Mouse (Mus musculus): Measurements from ENCODE around the gene Rab3ip. TPM values are rescaled to one million over a fixed set of nuclear protein-coding genes. Genes with fewer than 3 reads are reported as not detected.
A peak's percentile ranks its signal among the peaks of the same experiment; 100 is the strongest.

Rab3ip gene
- polyA plus RNA-seq, 1 experiment = 138 TPM

- no peak for DNase-seq
- no peak overlapping the region for H3K27ac ChIP-seq (ENCODE audit: control insufficient read depth, insufficient read depth, low read length)
- H3K4me1 ChIP-seq (replicated peaks; ENCODE audit: control insufficient read depth, insufficient read depth, low read length) = peaks cover 31% of the 10 kb centered on the region
- no peaks in the 10 kb centered on the region for H3K27me3 ChIP-seq (ENCODE audit: control insufficient read depth, insufficient read depth, low read length)
- WGBS = 97% methylated on average over 3 of the region's 3 CpGs
- H3K36me3 ChIP-seq (ENCODE audit: control insufficient read depth, insufficient read depth, low read length) = peaks cover 3% of the 10 kb centered on the region; the same call in 1 of the 2 replicates
- TF ChIP-seq POLR2A (IDR thresholded peaks at IDR 0.05; ENCODE audit: control insufficient read depth, extremely low read depth, insufficient read depth, low read length, poor library complexity) (no peak), CTCF (IDR thresholded peaks at IDR 0.05; ENCODE audit: borderline replicate concordance, control insufficient read depth, extremely low read depth, insufficient read depth, low read length, poor library complexity) (no peak)
- no peak overlapping the region for H3K4me3 ChIP-seq (ENCODE audit: control insufficient read depth, insufficient read depth, low read length)
These were observed 21.7 kb downstream of the Rab3ip start for GRCm38 (mm10) chr10:116928826-116929225.

GRCm38 (mm10) chr10:116926428-116927113, 24.0 kb downstream of the Rab3ip start:
- no peak for TF ChIP-seq CTCF (IDR thresholded peaks at IDR 0.05; ENCODE audit: borderline replicate concordance, control insufficient read depth, extremely low read depth, insufficient read depth, low read length, poor library complexity)
- no peak for TF ChIP-seq POLR2A (IDR thresholded peaks at IDR 0.05; ENCODE audit: control insufficient read depth, extremely low read depth, insufficient read depth, low read length, poor library complexity)

GRCm38 (mm10) chr10:116923651-116924495, 26.7 kb downstream of the Rab3ip start:
- Histone ChIP-seq H3K27me3 (ENCODE audit: control insufficient read depth, insufficient read depth, low read length) (no peaks in the 10 kb centered on the region), H3K4me1 (replicated peaks; ENCODE audit: control insufficient read depth, insufficient read depth, low read length) (peaks cover 38% of the 10 kb centered on the region), H3K4me3 (ENCODE audit: control insufficient read depth, insufficient read depth, low read length) (no peak overlapping the region), H3K36me3 (ENCODE audit: control insufficient read depth, insufficient read depth, low read length) (0 out of 2 replicates have a peak, but pooled peaks cover 3% of the 10 kb centered on the region), H3K27ac (ENCODE audit: control insufficient read depth, insufficient read depth, low read length) (no peak overlapping the region)
- WGBS = 87% methylated on average over 19 of the region's 19 CpGs
- no peak for DNase-seq
- no peak for TF ChIP-seq CTCF (IDR thresholded peaks at IDR 0.05; ENCODE audit: borderline replicate concordance, control insufficient read depth, extremely low read depth, insufficient read depth, low read length, poor library complexity)

More at GRCm38 (mm10) chr10:116926428-116927113, 24.0 kb downstream of the Rab3ip start:
- H3K4me1 ChIP-seq (replicated peaks; ENCODE audit: control insufficient read depth, insufficient read depth, low read length) = peaks cover 35% of the 10 kb centered on the region
- no peaks in the 10 kb centered on the region for H3K27me3 ChIP-seq (ENCODE audit: control insufficient read depth, insufficient read depth, low read length)
- WGBS = 81% methylated on average over 11 of the region's 11 CpGs
- H3K4me3 ChIP-seq (ENCODE audit: control insufficient read depth, insufficient read depth, low read length) = no peak overlapping the region
- DNase-seq = no peak
- no peak overlapping the region for H3K27ac ChIP-seq (ENCODE audit: control insufficient read depth, insufficient read depth, low read length)
- 0 out of 2 replicates have a peak, but pooled peaks cover 3% of the 10 kb centered on the region for H3K36me3 ChIP-seq (ENCODE audit: control insufficient read depth, insufficient read depth, low read length)

GRCm38 (mm10) chr10:116922161-116922560, 28.4 kb downstream of the Rab3ip start:
- WGBS = 51% methylated on average over 15 of the region's 15 CpGs
- no peak for TF ChIP-seq CTCF (IDR thresholded peaks at IDR 0.05; ENCODE audit: borderline replicate concordance, control insufficient read depth, extremely low read depth, insufficient read depth, low read length, poor library complexity)
- no peak for TF ChIP-seq POLR2A (IDR thresholded peaks at IDR 0.05; ENCODE audit: control insufficient read depth, extremely low read depth, insufficient read depth, low read length, poor library complexity)
- H3K27ac ChIP-seq (ENCODE audit: control insufficient read depth, insufficient read depth, low read length) = peak overlapping the region; percentile 17; the same call in 1 of the 2 replicates
- no peaks in the 10 kb centered on the region for H3K27me3 ChIP-seq (ENCODE audit: control insufficient read depth, insufficient read depth, low read length)
- 0 out of 2 replicates have a peak, but pooled peaks cover 1% of the 10 kb centered on the region for H3K36me3 ChIP-seq (ENCODE audit: control insufficient read depth, insufficient read depth, low read length)
- peaks cover 43% of the 10 kb centered on the region for H3K4me1 ChIP-seq (replicated peaks; ENCODE audit: control insufficient read depth, insufficient read depth, low read length)
- DNase-seq = no peak
- no peak overlapping the region for H3K4me3 ChIP-seq (ENCODE audit: control insufficient read depth, insufficient read depth, low read length)

GRCm38 (mm10) chr10:116921416-116921815, 29.2 kb downstream of the Rab3ip start:
- TF ChIP-seq POLR2A (IDR thresholded peaks at IDR 0.05; ENCODE audit: control insufficient read depth, extremely low read depth, insufficient read depth, low read length, poor library complexity) (no peak), CTCF (IDR thresholded peaks at IDR 0.05; ENCODE audit: borderline replicate concordance, control insufficient read depth, extremely low read depth, insufficient read depth, low read length, poor library complexity) (no peak)
- no peak for DNase-seq
- no peaks in the 10 kb centered on the region for H3K27me3 ChIP-seq (ENCODE audit: control insufficient read depth, insufficient read depth, low read length)
- no peak overlapping the region for H3K27ac ChIP-seq (ENCODE audit: control insufficient read depth, insufficient read depth, low read length)
- 96% methylated on average over 15 of the region's 15 CpGs for WGBS
- peaks cover 51% of the 10 kb centered on the region for H3K4me1 ChIP-seq (replicated peaks; ENCODE audit: control insufficient read depth, insufficient read depth, low read length)
- no peak overlapping the region for H3K4me3 ChIP-seq (ENCODE audit: control insufficient read depth, insufficient read depth, low read length)
- no peaks in the 10 kb centered on the region for H3K36me3 ChIP-seq (ENCODE audit: control insufficient read depth, insufficient read depth, low read length)

GRCm38 (mm10) chr10:116920641-116921040, 29.9 kb downstream of the Rab3ip start:
- TF ChIP-seq POLR2A (IDR thresholded peaks at IDR 0.05; ENCODE audit: control insufficient read depth, extremely low read depth, insufficient read depth, low read length, poor library complexity) (no peak), CTCF (IDR thresholded peaks at IDR 0.05; ENCODE audit: borderline replicate concordance, control insufficient read depth, extremely low read depth, insufficient read depth, low read length, poor library complexity) (no peak)
- WGBS = 95% methylated on average over 8 of the region's 8 CpGs
- Histone ChIP-seq H3K36me3 (ENCODE audit: control insufficient read depth, insufficient read depth, low read length) (no peaks in the 10 kb centered on the region; the same call in 1 of the 2 replicates), H3K4me3 (ENCODE audit: control insufficient read depth, insufficient read depth, low read length) (no peak overlapping the region), H3K4me1 (replicated peaks; ENCODE audit: control insufficient read depth, insufficient read depth, low read length) (peaks cover 56% of the 10 kb centered on the region), H3K27ac (ENCODE audit: control insufficient read depth, insufficient read depth, low read length) (no peak overlapping the region), H3K27me3 (ENCODE audit: control insufficient read depth, insufficient read depth, low read length) (no peaks in the 10 kb centered on the region)
- no peak for DNase-seq
